Mouse (Mus musculus) limb, embryonic 11.5 days (tissue): ENCODE results near the gene B020031M17Rik. TPM values are rescaled to one million over a fixed set of nuclear protein-coding genes. Genes with fewer than 3 reads are reported as not detected.

Source experiments
- polyA plus RNA-seq: library from polyadenylated mRNA; unstranded; fragments of >200 nt; fragmentation: Nextera tagmentation; extraction: Ambion mirVana; gene quantifications from 2 replicates; pipeline ENCODE4 v1.2.1, GENCODE M21; 2014

The B020031M17Rik gene
- polyA plus RNA-seq, 1 experiment from 2014 or later: not detected

Other genes starting within 250 kb of the B020031M17Rik start
- 1.8 and 2.0 TPM in 2 replicates for gene Nim1k, start 194.9 kb downstream of the B020031M17Rik start, polyA plus RNA-seq
- 44.4 and 47.9 TPM in 2 replicates for gene Zfp131, start 159.9 kb downstream of the B020031M17Rik start, polyA plus RNA-seq
- gene AF067063, start 120.6 kb downstream of the B020031M17Rik start, polyA plus RNA-seq: not detected in 2 replicates
- gene D13Ertd608e, start 114.8 kb downstream of the B020031M17Rik start, polyA plus RNA-seq: not detected in 2 replicates
- not detected in 2 replicates for gene Tcstv1, start 56.0 kb downstream of the B020031M17Rik start, polyA plus RNA-seq
- gene Gm21761, start 21.5 kb downstream of the B020031M17Rik start, polyA plus RNA-seq: not detected in 2 replicates
- gene Gm36079, start 76.2 kb upstream of the B020031M17Rik start, polyA plus RNA-seq: not detected in 2 replicates
- gene Gm21188, start 101.4 kb upstream of the B020031M17Rik start, polyA plus RNA-seq: not detected in 2 replicates
- not detected in 2 replicates for gene Gm20767, start 189.4 kb upstream of the B020031M17Rik start, polyA plus RNA-seq
- gene Gm21818, start 221.6 kb upstream of the B020031M17Rik start, polyA plus RNA-seq: not detected in 2 replicates